Mouse (Mus musculus) brain, embryonic 14.5 days (tissue): Measurements from ENCODE around the gene Cdc6. TPM values are rescaled to one million over a fixed set of nuclear protein-coding genes. Genes with fewer than 3 reads are reported as not detected.

Experiments used
- DNase-seq: peaks from one replicate; pipeline ENCODE4 v3.0.0-alpha.2; 2011; ENCODE audit warnings: low read depth
- CTCF ChIP-seq: fragments of 200-500 bp; IDR thresholded peaks from 2 replicates; pipeline ENCODE4 v1.5.1; 2012; ENCODE audit warnings: inconsistent platforms, mild to moderate bottlenecking, moderate library complexity, borderline replicate concordance; ENCODE audit not compliant: insufficient read depth, insufficient read length; ENCODE audit errors: extremely low read depth
- POLR2A ChIP-seq: fragments of 200-500 bp; IDR thresholded peaks from 2 replicates; pipeline ENCODE4 v1.6.1; 2012; ENCODE audit warnings: mild to moderate bottlenecking, inconsistent platforms, borderline replicate concordance; ENCODE audit not compliant: poor library complexity, insufficient read depth, insufficient read length, severe bottlenecking; ENCODE audit errors: extremely low read depth
- polyA plus RNA-seq: library from polyadenylated mRNA; depleted of rRNA; stranded (reverse); fragments of >200 nt; gene quantifications from 2 replicates; pipeline ENCODE4 v1.2.3, GENCODE M21; 2012

Gene Cdc6
- polyA plus RNA-seq, 1 experiment, result 4.5 TPM

DNA sequence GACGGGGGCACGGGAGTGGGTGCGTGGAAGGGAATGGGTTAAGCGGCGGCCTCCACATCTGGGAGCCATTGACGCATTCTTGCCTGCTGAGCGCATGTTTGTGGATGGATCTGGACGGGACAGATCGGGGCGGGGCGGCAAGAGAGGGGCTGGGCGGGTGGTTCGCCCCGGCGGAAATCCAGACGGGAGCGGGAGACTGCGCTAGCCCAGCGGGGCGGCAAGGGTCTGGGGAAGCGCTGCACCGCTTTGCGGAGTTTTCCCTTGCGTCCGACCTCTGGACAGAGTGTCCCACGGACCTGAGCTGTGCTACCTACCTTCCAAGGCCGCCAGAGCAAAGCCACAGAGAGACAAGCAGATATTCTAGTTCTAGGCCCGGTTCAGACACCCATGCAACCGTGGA is 28.6 kb downstream of the Cdc6 start:
- DNase-seq, result no peak

DNA sequence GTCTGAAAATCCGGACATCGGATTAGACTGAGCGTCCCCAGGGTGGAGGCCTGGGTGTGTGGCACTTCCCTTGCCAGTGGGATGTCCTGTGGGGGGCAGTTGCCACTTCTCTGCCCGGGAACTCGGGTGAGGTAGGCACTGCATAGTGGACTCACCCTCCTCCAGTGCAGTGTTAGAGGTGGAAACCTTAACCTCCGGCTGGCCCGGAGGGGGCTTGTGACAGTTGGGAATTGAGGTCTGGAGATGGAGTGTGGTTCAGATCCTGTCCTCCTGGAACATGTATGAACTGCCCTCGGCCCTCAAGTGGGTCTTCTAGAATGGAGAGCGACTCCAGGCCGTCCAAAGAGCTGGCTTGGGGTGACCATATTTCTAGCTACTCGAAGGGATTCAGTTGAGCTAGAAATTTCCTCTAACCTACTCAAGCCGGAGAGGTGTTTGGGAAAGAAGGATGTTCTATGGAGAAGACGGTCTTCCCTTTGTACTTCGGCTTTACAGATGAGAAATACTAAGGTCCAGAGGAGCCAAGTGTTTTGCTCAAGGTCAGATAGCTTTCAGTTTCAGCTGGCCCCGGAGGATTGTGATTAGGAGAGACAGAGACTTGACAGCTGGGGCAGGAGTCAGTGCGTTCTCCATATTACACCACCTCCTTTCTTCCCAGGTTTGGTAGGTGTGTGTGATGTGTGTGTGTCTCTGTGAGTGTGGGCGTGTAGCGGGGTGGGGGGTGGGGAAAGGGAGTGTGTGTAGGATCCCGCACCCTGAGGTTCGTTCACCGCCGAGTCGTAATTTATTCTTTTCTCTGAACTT is 29.2 kb downstream of the Cdc6 start:
- no peak for DNase-seq
- TF ChIP-seq CTCF (no peak), POLR2A (no peak)

More for the DNA sequence above, 28.6 kb downstream of the Cdc6 start:
- TF ChIP-seq POLR2A (no peak), CTCF (no peak)

DNA sequence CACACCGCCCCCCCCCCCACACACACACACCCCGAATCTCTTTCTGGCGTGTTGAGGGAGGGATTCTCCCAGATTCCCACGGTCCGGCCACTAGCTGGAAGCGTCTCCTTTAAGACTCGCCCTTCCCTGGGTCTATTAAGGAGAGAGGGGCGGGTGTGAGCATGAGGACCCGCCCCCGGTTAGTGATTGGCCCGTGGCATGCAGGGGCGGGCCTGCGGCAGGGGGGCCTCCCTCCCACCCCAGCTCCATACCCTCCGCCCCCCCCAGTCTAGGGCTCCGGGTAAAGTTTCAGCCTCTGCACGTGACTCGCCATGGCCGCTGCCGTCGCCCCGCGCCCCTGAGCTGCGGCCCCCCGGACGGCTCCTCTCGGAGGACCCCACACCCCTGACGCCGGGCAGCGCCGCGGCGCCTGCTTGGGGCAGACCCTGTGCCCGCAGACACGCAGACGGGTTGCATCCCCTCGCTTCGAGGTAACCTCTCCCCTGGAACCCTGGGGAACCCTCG is 29.9 kb downstream of the Cdc6 start:
- DNase-seq, result peak; percentile 95

DNA sequence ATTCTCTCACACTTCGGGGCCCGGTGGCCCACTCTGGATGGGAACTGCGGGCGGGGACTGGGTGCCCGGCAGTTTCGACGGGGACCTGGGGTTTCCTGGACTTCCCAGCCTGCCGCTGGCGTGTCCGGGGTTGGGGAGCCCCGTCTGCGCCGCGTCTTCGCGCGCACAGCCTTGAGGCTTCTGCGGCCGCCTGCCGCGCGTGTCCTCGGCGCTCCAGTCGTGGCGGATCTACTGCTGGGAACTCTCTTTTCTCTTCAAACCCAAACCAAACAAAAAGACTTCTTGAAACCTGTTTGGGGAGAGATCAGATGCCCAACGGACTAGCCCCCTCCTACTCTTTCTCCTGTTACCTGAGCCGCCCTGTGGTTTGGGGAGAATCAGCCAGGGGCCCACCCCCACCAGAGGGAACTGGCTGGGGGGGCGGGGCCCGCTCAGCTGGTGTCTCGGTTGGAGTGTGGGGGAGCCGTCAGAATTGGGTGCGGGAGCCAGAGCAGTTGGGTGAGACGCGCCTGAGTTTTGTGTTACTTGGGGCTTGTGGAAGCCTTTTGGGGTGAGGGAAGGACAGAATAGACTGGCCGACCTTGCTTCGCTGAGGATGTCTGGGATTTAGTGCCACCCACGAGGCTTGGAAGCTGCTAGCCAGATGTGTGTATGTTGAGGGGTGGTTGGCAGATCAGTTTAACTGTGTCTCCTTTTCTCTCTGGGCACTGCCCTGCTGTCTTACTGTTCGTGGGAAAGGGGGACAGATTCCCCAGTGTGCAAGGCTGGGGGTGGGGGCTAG is 30.5 kb downstream of the Cdc6 start:
- TF ChIP-seq CTCF (no peak), POLR2A (no peak)
- no peak for DNase-seq

More for the DNA sequence above, 29.9 kb downstream of the Cdc6 start:
- no peak for TF ChIP-seq CTCF
- TF ChIP-seq POLR2A, result no peak

DNA sequence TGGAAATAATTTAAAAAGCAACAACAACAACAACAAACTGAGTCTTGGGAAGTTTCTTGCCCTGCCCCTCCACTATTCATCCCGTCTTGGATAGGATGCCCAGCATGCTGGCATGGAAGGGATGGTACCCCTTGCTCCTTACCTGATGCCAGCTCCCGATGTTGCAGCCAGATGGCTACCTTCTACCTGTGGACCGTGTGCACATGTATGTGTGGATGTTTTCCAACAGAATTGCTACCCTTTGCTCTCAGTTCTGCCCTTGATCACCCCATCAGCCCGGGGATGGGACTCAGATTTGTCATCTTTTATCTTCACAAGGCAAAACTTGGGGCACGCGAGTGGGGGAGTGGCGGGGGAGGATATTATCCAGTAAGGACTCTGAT is 31.1 kb downstream of the Cdc6 start:
- DNase-seq, result no peak
- no peak for TF ChIP-seq CTCF

DNA sequence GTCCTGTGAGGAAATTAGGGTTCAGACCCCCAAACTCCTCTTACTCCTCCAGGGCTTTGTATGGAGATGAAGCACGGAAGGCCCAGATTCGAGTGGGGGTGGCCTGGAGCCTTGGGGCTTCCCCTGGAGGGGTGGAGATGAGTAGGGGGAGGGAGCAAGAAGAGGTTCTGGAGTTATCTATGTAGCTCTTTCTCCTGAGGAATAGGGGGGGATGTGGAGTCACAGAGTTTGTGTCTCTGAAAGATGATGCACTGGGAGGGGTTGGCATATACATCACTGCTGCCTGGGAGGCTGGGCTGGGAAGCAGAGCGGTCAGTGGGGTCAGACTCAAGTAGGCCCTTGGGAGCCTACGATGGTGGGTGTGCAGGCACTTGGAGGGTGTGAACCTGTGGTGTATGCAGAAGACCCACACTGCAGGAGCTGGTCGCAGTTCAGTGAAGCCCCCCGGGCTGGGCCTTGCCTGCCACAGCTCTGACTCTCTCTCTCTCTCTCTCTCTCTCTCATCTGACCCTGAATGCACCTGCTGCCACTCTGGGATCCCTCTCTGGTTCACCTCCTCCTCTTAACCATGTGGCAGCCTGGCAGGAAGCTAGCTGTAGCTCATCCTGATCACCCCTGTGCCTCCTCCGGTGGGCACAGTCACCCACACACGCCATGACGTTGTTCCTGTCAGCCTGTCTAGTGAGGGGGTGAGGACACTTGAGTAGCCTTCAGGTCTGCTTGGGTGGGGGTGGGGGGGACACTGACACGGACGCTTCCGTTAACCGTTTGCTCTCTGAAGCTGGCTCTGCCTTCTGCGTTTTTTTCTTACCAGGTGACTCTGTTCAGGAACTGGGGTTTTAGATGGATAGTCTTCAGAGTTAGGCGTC is 31.7 kb downstream of the Cdc6 start:
- DNase-seq, result no peak
- no peak for TF ChIP-seq CTCF
- no peak for TF ChIP-seq POLR2A

DNA sequence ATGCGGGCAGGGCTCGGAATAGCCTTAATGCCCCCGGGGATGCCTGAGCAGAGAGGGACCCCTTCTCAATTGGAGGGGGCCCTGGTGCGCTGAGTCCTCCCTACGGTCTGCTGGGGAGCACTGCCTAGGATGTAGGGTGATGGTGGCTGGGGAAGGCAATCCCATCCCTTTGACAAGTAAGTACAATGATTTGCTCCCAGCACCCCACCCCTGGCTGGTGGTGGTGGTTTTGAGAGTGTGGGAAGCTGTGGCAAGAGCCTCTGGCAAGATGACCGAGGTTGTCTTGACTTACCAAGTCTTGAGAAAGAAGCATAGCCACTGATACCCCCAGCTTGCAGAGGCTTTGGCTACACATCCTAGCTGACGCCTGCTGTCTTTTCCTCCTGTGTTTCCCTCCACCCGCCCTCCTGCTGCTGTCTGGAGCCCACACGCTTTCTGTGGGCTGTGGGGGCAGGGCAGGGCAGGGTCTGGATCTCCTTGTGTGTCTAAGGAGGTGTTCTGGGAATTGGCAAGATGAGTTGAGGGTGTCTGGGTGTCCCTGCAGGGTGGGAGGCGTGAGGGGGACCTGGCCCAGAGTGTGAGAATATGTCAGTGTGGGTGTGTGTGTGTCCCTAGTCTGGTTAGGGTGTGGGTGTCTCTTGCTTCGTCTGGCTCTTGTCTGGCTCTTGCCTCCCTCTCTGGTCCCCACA is 32.5 kb downstream of the Cdc6 start:
- no peak for DNase-seq
- TF ChIP-seq CTCF, result no peak
- TF ChIP-seq POLR2A, result no peak

DNA sequence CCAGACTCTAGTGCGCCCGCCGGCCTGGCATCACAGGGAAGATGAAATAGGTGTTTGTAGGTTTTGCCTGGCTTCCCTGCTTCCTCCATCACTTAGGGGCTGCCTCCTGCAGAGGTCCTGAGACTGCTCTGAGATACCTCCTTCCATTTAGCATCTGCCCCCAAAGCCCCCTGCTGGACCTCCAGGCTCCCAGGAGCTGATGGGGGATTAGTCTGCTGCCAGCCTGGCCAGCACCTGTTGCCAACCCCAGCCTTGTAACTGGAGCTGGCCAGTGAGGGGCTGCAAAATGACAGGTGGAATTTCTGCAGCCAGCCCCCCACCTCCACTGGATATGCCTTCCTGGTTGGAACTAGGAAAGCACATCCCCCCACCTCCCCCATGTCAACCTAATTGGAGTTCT is 33.2 kb downstream of the Cdc6 start:
- TF ChIP-seq CTCF (no peak), POLR2A (no peak)
- DNase-seq, result no peak

DNA sequence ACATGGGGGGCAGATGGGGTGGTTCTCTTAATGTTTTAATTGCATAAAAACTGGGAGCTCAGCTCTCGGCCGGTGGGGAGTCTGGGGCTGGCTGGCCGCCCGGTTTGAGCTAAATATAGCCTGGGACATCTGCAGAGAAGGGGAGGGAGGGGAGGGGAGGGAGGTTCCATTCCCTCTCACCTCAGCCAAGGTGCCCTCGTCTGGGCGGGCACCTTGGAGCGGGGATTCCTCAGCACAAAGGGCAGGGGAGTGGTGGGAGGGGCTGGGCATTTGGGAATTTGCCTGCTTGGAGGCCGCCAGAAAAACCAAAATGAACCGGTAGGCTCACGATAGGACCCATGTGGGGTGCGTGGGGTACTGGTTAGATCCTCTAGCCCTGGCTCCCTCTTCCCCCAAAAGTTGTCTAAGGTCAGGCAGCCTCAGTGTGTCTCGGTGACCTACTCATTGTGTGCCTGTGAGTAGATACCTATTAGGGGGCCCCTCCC is 33.8 kb downstream of the Cdc6 start:
- TF ChIP-seq CTCF (no peak), POLR2A (no peak)

DNA sequence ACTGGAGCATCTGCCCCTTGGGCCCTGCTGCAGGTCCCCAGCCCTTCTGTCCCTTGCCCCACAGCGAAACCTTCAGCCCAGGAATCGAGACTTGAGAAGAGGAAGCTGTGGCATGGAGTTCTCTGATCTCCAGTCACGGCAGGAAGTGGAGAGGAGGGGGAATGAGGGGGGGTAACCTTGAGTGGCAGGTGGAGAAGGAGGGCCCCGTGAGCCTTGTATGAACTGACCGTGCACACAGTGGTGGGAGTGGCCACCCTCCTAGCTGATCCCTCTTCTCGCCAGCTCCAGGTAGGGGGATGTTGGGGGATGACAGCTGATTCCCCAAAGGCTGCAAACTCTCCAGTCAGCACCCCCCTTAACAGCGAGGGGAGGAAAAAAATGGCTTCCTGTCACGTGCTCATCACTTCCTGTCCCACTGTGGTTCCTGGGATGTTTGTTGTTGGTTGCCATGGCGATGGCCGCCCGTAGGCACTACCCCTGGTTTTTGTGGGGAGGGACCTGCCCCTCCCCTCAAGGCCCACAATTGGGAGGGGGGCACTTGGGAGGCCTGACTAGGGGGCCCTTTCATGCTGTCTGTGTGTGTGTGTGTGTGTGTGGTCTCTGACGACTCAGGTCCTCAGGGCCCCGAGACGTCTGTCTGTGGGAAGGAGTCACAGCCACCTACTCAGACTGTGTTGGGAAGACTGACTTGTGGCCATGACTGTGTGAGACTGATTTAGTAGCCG is 34.4 kb downstream of the Cdc6 start:
- peak; percentile 92 for DNase-seq
- no peak for TF ChIP-seq CTCF
- TF ChIP-seq POLR2A, result no peak

More for the DNA sequence above, 33.8 kb downstream of the Cdc6 start:
- peak; percentile 86 for DNase-seq
